Mouse (Mus musculus) forebrain, embryonic 11.5 days (tissue): ENCODE results near the gene Calm1. TPM values are rescaled to one million over a fixed set of nuclear protein-coding genes. Genes with fewer than 3 reads are reported as not detected.
A peak's percentile ranks its signal among the peaks of the same experiment; 100 is the strongest.
"Not testable (repeated sequence)": the region's sequence is repeated elsewhere in the genome, so short reads cannot be mapped to it uniquely, and the experiment has no call there.

Experiments used
- ATAC-seq: fragments of 200-750 bp; cut with Nextera tagmentation; replicated peaks from 2 replicates; pipeline ENCODE4 v1.8.0; 2017; ENCODE audit warnings: moderate TSS enrichment; ENCODE audit not compliant: low FRiP score
- DNase-seq: peaks from one replicate; pipeline ENCODE4 v3.0.0-alpha.2; 2017; ENCODE audit warnings: low spot score
- H3K27ac ChIP-seq: fragments of 300-500 bp; sonication (generic); 2 replicates; pipeline ENCODE4 v1.5.1; 2014; ENCODE audit warnings: low read depth, low read length
- H3K27me3 ChIP-seq: fragments of 300-500 bp; sonication (generic); 2 replicates; pipeline ENCODE4 v1.6.1; 2014; ENCODE audit warnings: mild to moderate bottlenecking, low read length, mixed read lengths; ENCODE audit not compliant: control insufficient read depth, insufficient read depth
- H3K36me3 ChIP-seq: fragments of 300-500 bp; sonication (generic); 2 replicates; pipeline ENCODE4 v1.6.1; 2014; ENCODE audit warnings: mild to moderate bottlenecking, low read length, moderate library complexity, mixed read lengths; ENCODE audit not compliant: control insufficient read depth, insufficient read depth
- H3K4me1 ChIP-seq: fragments of 300-500 bp; sonication (generic); replicated peaks from 2 replicates; pipeline ENCODE4 v1.6.1; 2014; ENCODE audit warnings: low read length, mixed read lengths; ENCODE audit not compliant: control insufficient read depth, insufficient read depth
- H3K4me2 ChIP-seq: fragments of 300-500 bp; sonication (generic); 2 replicates; pipeline ENCODE4 v1.6.1; 2014; ENCODE audit warnings: low read depth, mild to moderate bottlenecking, low read length, moderate library complexity, mixed read lengths; ENCODE audit not compliant: severe bottlenecking
- H3K4me3 ChIP-seq: fragments of 300-500 bp; sonication (generic); 2 replicates; pipeline ENCODE4 v1.5.1; 2014; ENCODE audit warnings: low read depth, low read length
- H3K9ac ChIP-seq: fragments of 300-500 bp; sonication (generic); 2 replicates; pipeline ENCODE4 v1.6.1; 2014; ENCODE audit warnings: low read length
- H3K9me3 ChIP-seq: fragments of 300-500 bp; sonication (generic); 2 replicates; pipeline ENCODE4 v1.6.1; 2016; ENCODE audit warnings: low read length, mixed read lengths; ENCODE audit not compliant: control insufficient read depth
- WGBS: fragments of 180-500 bp; shearing (Covaris S2); extraction: QIAGEN DNeasy Blood & Tissue Kit; methylation state at CpG from one replicate; pipeline ENCODE4 v1.1.7; 2014; 5-methylcytosine and 5-hydroxymethylcytosine counted together
- polyA plus RNA-seq: library from polyadenylated mRNA; unstranded; fragments of >200 nt; fragmentation: Nextera tagmentation; extraction: Ambion mirVana; gene quantifications from 2 replicates; pipeline ENCODE4 v1.2.1, GENCODE M21; 2014

The Calm1 gene
- polyA plus RNA-seq, 1 experiment from 2014 or later = 1,283 TPM

DNA sequence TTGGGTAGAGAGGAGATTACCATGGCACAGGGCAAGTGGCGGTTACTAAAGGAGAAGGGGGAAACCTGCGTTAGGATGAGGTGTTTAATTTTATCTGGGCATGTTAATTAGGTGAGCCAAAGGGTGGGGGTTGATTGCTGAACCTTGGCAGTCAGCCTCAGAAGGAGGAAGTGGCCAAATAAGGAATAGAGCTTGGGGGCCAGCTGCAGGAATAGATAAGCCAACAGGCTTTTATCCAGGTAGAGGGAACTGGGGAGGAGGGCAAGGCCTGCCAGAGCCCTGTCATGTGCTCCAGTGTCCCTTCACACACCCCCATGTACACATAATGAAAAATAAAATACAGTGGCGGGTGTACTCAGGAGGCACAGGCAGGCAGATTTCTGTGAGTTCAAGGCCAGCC lies 13.2 kb downstream of the Calm1 start:
- DNase-seq = no peak
- Histone ChIP-seq H3K36me3 (peaks cover 4% of the 10 kb centered on the region; the same call in 1 of the 2 replicates), H3K27ac (no peak overlapping the region), H3K4me1 (no peaks in the 10 kb centered on the region), H3K9ac (no peak overlapping the region), H3K27me3 (no peaks in the 10 kb centered on the region), H3K4me3 (no peak overlapping the region), H3K4me2 (no peak overlapping the region), H3K9me3 (no peaks in the 10 kb centered on the region)
- ATAC-seq = no peak
- WGBS = 60% methylated on average over 3 of the region's 3 CpGs

- 95% methylated on average over 2 of the region's 2 CpGs for whole genome bisulfite sequencing
- H3K9me3 ChIP-seq = no peaks in the 10 kb centered on the region
- no peaks in the 10 kb centered on the region for H3K27me3 ChIP-seq
- H3K9ac ChIP-seq = no peak overlapping the region
- no peak for DNase-seq
- H3K4me1 ChIP-seq = no peaks in the 10 kb centered on the region
- no peak for ATAC-seq
- no peak overlapping the region for H3K4me2 ChIP-seq
- no peak overlapping the region for H3K4me3 ChIP-seq
- H3K36me3 ChIP-seq = peaks cover 2% of the 10 kb centered on the region; the same call in 1 of the 2 replicates
- H3K27ac ChIP-seq = no peak overlapping the region
Measured at GRCm38 (mm10) chr12:100213162-100213561, 13.9 kb downstream of the Calm1 start.

GRCm38 (mm10) chr12:100214156-100214555 lies 14.9 kb downstream of the Calm1 start:
- WGBS = 94% methylated on average over 10 of the region's 10 CpGs
- DNase-seq = no peak
- Histone ChIP-seq H3K27ac (no peak overlapping the region), H3K27me3 (no peaks in the 10 kb centered on the region), H3K4me3 (no peak overlapping the region), H3K4me2 (no peak overlapping the region), H3K9me3 (no peaks in the 10 kb centered on the region), H3K4me1 (no peaks in the 10 kb centered on the region), H3K9ac (no peak overlapping the region), H3K36me3 (peaks cover 2% of the 10 kb centered on the region; the same call in 1 of the 2 replicates)
- ATAC-seq = no peak

DNA sequence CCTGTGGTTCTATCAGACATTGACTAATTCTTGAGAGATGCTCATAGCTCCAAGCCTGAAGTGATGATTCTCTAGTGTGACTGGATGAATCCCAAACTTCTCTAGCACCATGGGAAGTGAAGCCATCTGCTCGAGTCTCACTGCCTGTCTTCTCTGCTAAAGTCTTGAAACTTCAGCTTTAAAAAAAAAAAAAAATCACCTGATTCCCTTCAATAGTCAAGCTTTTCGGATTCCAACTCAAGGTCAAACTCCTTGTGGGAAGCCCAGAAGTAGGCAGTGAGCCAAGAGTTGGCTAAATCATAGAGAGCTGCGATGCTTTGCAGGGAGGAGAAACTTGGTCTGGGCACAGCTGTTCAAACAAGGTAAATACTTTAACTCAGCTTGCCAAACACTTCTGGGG lies 15.5 kb downstream of the Calm1 start:
- 87% methylated on average over 3 of the region's 3 CpGs for WGBS
- H3K36me3 ChIP-seq = peaks cover under 1% of the 10 kb centered on the region; the same call in 1 of the 2 replicates
- H3K4me2 ChIP-seq = no peak overlapping the region

DNA sequence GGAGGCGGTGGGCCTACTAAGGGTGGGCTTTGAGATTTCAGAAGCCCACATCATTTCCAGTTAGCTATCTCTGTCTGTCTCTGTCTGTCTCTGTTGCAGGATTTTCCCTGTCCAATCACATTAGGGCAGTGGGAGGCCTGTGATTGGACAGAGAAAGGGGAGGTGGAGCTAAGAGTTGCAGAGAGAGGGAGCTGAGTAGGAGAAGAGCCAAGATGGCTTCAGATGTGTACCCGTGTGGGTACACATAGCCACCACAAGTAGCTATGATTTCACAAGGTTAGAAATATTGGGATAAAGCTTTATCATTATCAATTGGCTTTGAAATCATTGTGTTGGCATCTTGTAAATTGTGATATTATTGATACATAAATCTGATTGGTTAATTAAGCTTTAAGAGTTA lies 17.9 kb downstream of the Calm1 start:
- not testable (repeated sequence) for H3K9me3 ChIP-seq, H3K36me3 ChIP-seq, DNase-seq, ATAC-seq, H3K4me2 ChIP-seq, H3K27ac ChIP-seq, H3K4me3 ChIP-seq, H3K27me3 ChIP-seq, H3K9ac ChIP-seq, H3K4me1 ChIP-seq
- 92% methylated on average over 2 of the region's 2 CpGs for WGBS

More for the DNA sequence above, 15.5 kb downstream of the Calm1 start:
- Histone ChIP-seq H3K4me3 (no peak overlapping the region), H3K4me1 (no peaks in the 10 kb centered on the region), H3K9me3 (no peaks in the 10 kb centered on the region), H3K27ac (no peak overlapping the region), H3K27me3 (no peaks in the 10 kb centered on the region), H3K9ac (no peak overlapping the region)
- no peak for DNase-seq
- ATAC-seq = no peak

DNA sequence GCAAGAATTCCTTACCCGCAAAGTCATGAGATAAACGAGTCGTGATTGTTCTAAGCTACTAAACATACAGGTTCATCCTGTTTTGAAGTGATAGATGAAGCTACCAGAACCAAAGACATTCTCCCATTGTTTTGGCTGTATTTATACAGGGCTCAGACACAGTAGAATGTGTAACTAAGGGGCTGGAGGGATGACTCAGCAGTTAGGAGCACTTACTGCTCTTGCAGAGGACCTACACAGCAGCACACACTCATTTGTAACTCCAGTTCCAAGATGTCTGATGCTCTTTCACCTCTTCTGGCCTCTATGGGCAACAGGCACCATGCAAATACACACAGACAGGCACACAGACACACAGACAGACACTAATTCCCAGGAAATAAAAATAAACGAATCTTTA lies 20.8 kb downstream of the Calm1 start:
- H3K4me1 ChIP-seq = peaks cover 6% of the 10 kb centered on the region; the same call in 1 of the 2 replicates
- no peaks in the 10 kb centered on the region for H3K9me3 ChIP-seq
- H3K4me2 ChIP-seq = no peak overlapping the region
- no peaks in the 10 kb centered on the region for H3K27me3 ChIP-seq
- ATAC-seq (no peak), DNase-seq (no peak)
- no peak overlapping the region for H3K27ac ChIP-seq
- 88% methylated on average over 4 of the region's 4 CpGs for WGBS
- no peak overlapping the region for H3K9ac ChIP-seq
- H3K36me3 ChIP-seq = no peaks in the 10 kb centered on the region
- no peak overlapping the region for H3K4me3 ChIP-seq

- no peaks in the 10 kb centered on the region for H3K36me3 ChIP-seq
Measured at GRCm38 (mm10) chr12:100221608-100222321, 22.5 kb downstream of the Calm1 start.

GRCm38 (mm10) chr12:100222322-100222993 lies 23.2 kb downstream of the Calm1 start:
- no peaks in the 10 kb centered on the region for H3K9me3 ChIP-seq
- DNase-seq (no peak), ATAC-seq (no peak)
- no peaks in the 10 kb centered on the region for H3K27me3 ChIP-seq
- H3K9ac ChIP-seq = no peak overlapping the region
- H3K4me2 ChIP-seq = peak overlapping the region; percentile 18; the same call in 1 of the 2 replicates
- H3K36me3 ChIP-seq = no peaks in the 10 kb centered on the region
- 83% methylated on average over 13 of the region's 13 CpGs for WGBS
- H3K4me3 ChIP-seq = no peak overlapping the region
- H3K4me1 ChIP-seq = peaks cover 8% of the 10 kb centered on the region; the same call in 1 of the 2 replicates
- no peak overlapping the region for H3K27ac ChIP-seq

More at GRCm38 (mm10) chr12:100221608-100222321, 22.5 kb downstream of the Calm1 start:
- no peak for DNase-seq
- H3K27me3 ChIP-seq = no peaks in the 10 kb centered on the region
- H3K4me2 ChIP-seq = peak overlapping the region; percentile 18; the same call in 1 of the 2 replicates
- H3K9ac ChIP-seq = no peak overlapping the region; the same call in none of the 2 replicates
- H3K4me3 ChIP-seq = no peak overlapping the region
- peaks cover 8% of the 10 kb centered on the region; the same call in 1 of the 2 replicates for H3K4me1 ChIP-seq
- H3K27ac ChIP-seq = 0 out of 2 replicates have a peak overlapping the region, but pooled peaks have one; percentile 18
- no peaks in the 10 kb centered on the region for H3K9me3 ChIP-seq
- no peak for ATAC-seq
- 31% methylated on average over 11 of the region's 11 CpGs for WGBS
